Mouse (Mus musculus) megakaryocyte, adult 5-6 weeks (primary cell): Measurements from ENCODE around the gene Agap1. TPM values are rescaled to one million over a fixed set of nuclear protein-coding genes. Genes with fewer than 3 reads are reported as not detected.

Source experiments
- ATAC-seq: 2 replicates; pipeline ENCODE4 v1.8.0; 2016; ENCODE audit warnings: mild to moderate bottlenecking, inconsistent platforms; ENCODE audit not compliant: poor library complexity, severe bottlenecking
- total RNA-seq, 2 experiments: library from RNA; stranded (forward) in 1 of 2; stranded (reverse) in 1 of 2; fragments of 153-499, 151-499 nt in 1 of 2; fragments of 221-1000, 200-1000 nt in 1 of 2; gene quantifications; 2 replicates each; pipeline versions ENCODE4 v1.2.3 to v1.2.4; 2015 to 2017

Agap1 gene
- total RNA-seq, 2 experiments from 2014 or later: 4.0 to 7.9 TPM

GRCm38 (mm10) chr1:89739775-89740099 is 285.1 kb downstream of the Agap1 start:
- no peak for ATAC-seq

- peak; percentile 99 for ATAC-seq
Observed at GRCm38 (mm10) chr1:89742359-89742758, 287.8 kb downstream of the Agap1 start.

- ATAC-seq: no peak
Observed at GRCm38 (mm10) chr1:89746171-89746570, 291.6 kb downstream of the Agap1 start.

- no peak for ATAC-seq
Observed at GRCm38 (mm10) chr1:89749666-89750065, 295.1 kb downstream of the Agap1 start.

GRCm38 (mm10) chr1:89750495-89750894 is 295.9 kb downstream of the Agap1 start:
- ATAC-seq: no peak

- ATAC-seq: no peak
Observed at GRCm38 (mm10) chr1:89750921-89751320, 296.3 kb downstream of the Agap1 start.

GRCm38 (mm10) chr1:89751344-89751743 is 296.7 kb downstream of the Agap1 start:
- no peak for ATAC-seq

GRCm38 (mm10) chr1:89752659-89753058 is 298.1 kb downstream of the Agap1 start:
- no peak for ATAC-seq

- no peak for ATAC-seq
Observed at GRCm38 (mm10) chr1:89755358-89755757, 300.8 kb downstream of the Agap1 start.

GRCm38 (mm10) chr1:89756387-89756786 is 301.8 kb downstream of the Agap1 start:
- no peak for ATAC-seq

GRCm38 (mm10) chr1:89757545-89757944 is 302.9 kb downstream of the Agap1 start:
- ATAC-seq: no peak; the same call in 1 of the 2 replicates

GRCm38 (mm10) chr1:89763912-89764311 is 309.3 kb downstream of the Agap1 start:
- ATAC-seq: no peak

GRCm38 (mm10) chr1:89766891-89767290 is 312.3 kb downstream of the Agap1 start:
- no peak for ATAC-seq

GRCm38 (mm10) chr1:89769641-89770040 is 315.0 kb downstream of the Agap1 start:
- ATAC-seq: no peak

GRCm38 (mm10) chr1:89770298-89770697 is 315.7 kb downstream of the Agap1 start:
- ATAC-seq: no peak

- no peak for ATAC-seq
Observed at GRCm38 (mm10) chr1:89775750-89776149, 321.1 kb downstream of the Agap1 start.

- ATAC-seq: no peak
Observed at GRCm38 (mm10) chr1:89780675-89781074, 326.1 kb downstream of the Agap1 start.

GRCm38 (mm10) chr1:89781861-89782260 is 327.3 kb downstream of the Agap1 start:
- ATAC-seq: no peak

- no peak; the same call in 1 of the 2 replicates for ATAC-seq
Observed at GRCm38 (mm10) chr1:89786793-89787192, 332.2 kb downstream of the Agap1 start.

- no peak for ATAC-seq
Observed at GRCm38 (mm10) chr1:89798724-89799123, 344.1 kb downstream of the Agap1 start.

- ATAC-seq: no peak
Observed at GRCm38 (mm10) chr1:89801506-89801905, 346.9 kb downstream of the Agap1 start.

GRCm38 (mm10) chr1:89804981-89805380 is 350.4 kb downstream of the Agap1 start:
- no peak for ATAC-seq

GRCm38 (mm10) chr1:89812816-89813215 is 358.2 kb downstream of the Agap1 start:
- ATAC-seq: no peak
